Mouse (Mus musculus): ENCODE results near the gene Hacd1. TPM values are rescaled to one million over a fixed set of nuclear protein-coding genes. Genes with fewer than 3 reads are reported as not detected.
"Not testable (repeated sequence)": the region's sequence is repeated elsewhere in the genome, so short reads cannot be mapped to it uniquely, and the experiment has no call there.

The Hacd1 gene
- polyA plus RNA-seq (2015; fragmentation: Nextera tagmentation; extraction: Ambion mirVana): 50.8 and 55.1 TPM in 2 replicates

DNA sequence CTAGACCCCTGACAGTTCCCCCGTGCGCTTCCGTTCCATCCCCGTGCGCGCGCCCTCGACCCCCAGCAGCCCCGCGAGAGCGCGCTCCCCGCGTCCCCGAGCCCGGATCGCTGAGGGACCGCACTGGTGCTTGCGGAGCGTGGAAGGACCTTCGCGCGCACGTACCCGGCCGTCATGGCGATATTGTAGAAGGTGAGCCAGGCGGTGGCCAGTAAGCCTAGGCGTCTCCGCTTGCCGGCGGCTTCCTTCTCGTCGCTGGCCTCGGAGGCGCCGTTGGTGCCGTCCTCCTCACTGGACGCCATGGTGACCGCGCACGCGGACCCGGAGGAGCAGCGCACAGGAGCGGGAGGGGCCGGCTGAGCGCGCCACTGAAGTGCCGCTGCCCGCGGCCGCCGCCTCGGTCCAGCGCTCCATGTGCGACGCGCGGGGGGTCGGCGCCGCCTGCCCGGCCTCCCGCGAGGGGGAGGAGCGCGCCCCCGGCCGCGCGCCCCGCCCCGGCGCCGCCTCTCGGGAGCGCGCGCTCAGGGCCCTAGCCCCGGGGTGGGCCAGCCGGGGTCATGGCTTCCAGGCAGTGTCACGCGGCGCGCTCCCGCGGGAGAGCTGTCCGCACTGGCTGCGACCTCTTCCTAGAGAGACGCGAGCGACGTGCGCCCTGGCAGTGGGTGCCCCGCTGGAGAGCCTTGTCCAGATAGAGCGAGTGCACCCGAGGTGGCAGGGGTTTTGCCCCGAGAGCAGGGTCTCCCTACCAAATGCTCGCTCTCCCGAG lies at the start of gene Hacd1:
Hacd1 (minus strand) TSS at position 570 of the 766 bp plus-strand sequence.
- Histone ChIP-seq H3K4me1 (peaks cover 8% of the 10 kb centered on the region), H3K9me3 (no peaks in the 10 kb centered on the region), H3K27ac (replicated peaks) (peak within 1 kb of the TSS; percentile 85), H3K9ac (replicated peaks) (peak within 1 kb of the TSS; percentile 71), H3K27me3 (no peaks in the 10 kb centered on the region), H3K36me3 (no peaks in the 10 kb centered on the region), H3K4me3 (peak within 1 kb of the TSS; percentile 66), H3K4me2 (replicated peaks) (peak within 1 kb of the TSS; percentile 78)
- peak; percentile 92 for ATAC-seq (replicated peaks)
- WGBS: under 1% methylated on average over 93 of the region's 101 CpGs

DNA sequence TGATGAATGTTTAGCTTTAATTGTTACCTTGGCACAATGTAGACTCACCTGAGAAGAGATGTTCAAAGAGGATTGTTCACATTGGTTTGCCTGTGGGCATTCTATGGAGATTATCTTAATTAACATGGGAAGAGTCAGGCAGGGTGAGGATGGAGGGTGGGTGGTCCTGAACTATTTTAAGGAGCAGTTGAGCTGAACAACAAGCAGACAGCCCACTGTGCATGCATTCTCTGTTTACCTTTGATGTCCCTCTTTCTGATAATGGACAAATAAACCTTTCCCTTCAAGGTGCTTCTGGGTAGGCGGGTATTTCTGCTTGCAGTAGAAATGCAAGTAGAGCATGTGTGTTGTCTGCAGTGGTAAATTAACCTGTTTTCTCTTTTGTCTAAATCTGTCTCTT lies 48.0 kb upstream of the Hacd1 start:
- Histone ChIP-seq H3K27me3 (no peaks in the 10 kb centered on the region), H3K27ac (replicated peaks) (no peak overlapping the region), H3K9ac (replicated peaks) (no peak overlapping the region), H3K9me3 (no peaks in the 10 kb centered on the region), H3K4me1 (no peaks in the 10 kb centered on the region), H3K36me3 (peaks cover 12% of the 10 kb centered on the region), H3K4me3 (no peak overlapping the region), H3K4me2 (replicated peaks) (no peak overlapping the region)
- no peak for ATAC-seq (replicated peaks)
- 94% methylated on average over 1 of the region's 1 CpGs for WGBS

DNA sequence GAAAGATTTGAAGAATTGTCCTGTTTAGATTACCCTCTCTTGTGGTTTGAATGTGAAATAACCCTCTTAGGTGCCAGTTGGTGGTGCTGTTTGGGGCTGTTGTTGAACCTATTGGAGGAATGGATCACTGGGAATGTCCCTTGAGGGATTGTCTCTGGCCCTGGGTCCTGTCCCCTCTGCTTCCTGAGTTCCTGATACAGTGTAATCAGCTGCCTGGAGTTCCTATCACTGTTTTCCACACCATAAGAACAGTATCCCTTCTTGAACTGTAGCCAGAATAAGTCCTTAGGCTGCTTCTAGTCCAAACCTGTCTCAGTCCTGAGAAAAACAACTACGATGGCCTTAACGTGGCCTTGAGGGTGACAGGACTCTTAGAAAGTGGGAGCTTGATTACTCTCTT lies 46.7 kb upstream of the Hacd1 start:
- Histone ChIP-seq H3K9ac (replicated peaks) (no peak overlapping the region), H3K36me3 (peaks cover 12% of the 10 kb centered on the region), H3K4me1 (no peaks in the 10 kb centered on the region), H3K4me2 (replicated peaks) (no peak overlapping the region), H3K4me3 (no peak overlapping the region), H3K9me3 (no peaks in the 10 kb centered on the region), H3K27ac (replicated peaks) (no peak overlapping the region), H3K27me3 (no peaks in the 10 kb centered on the region)
- WGBS: 94% methylated on average over 2 of the region's 2 CpGs
- ATAC-seq (replicated peaks): no peak

DNA sequence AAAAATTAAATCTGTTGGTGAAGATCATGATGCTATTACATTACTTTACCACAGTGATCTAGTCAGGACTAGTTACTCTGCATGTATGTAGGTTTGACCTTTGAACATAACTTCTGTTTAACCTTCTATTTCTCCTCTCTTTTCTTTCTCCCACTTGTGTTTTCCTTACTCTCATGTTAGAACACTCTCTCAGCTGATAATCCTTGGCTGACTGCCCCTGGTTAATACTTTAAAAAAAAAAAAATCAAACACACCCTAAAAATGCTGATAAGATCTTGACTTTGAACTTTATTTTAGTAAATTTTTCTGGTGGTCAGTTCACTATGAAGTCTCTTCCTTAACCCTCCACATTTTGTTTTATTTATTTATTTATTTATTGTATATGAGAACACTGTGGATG lies 44.6 kb upstream of the Hacd1 start:
- Histone ChIP-seq H3K4me2 (replicated peaks) (no peak overlapping the region), H3K4me1 (no peaks in the 10 kb centered on the region), H3K4me3 (no peak overlapping the region), H3K9ac (replicated peaks) (no peak overlapping the region), H3K36me3 (peaks cover 12% of the 10 kb centered on the region), H3K9me3 (no peaks in the 10 kb centered on the region), H3K27ac (replicated peaks) (no peak overlapping the region), H3K27me3 (no peaks in the 10 kb centered on the region)
- no peak for ATAC-seq (replicated peaks)

DNA sequence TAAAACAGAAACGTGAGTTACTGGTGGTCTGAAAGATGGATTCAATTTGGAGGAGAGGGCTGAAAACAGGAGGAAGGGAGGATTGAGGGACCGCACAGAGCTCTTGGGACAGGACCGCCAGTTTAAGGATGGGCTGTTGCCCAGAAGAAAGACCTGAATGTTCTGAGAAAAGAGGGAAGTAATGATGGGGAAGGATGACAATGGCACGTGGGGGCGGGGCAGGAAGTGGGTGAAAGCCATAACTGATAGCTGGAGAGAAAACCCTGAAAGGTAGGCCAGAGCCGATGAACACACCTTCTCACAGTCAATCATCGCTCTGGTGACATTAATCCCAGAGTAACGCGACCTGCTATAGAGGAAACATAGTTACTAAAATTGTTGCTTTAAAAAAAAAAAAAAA lies 22.6 kb upstream of the Hacd1 start:
- H3K36me3 ChIP-seq; ATAC-seq (replicated peaks); H3K9me3 ChIP-seq; H3K9ac ChIP-seq (replicated peaks); H3K27ac ChIP-seq (replicated peaks); H3K4me3 ChIP-seq; H3K4me2 ChIP-seq (replicated peaks); H3K27me3 ChIP-seq: not testable (repeated sequence)
- H3K4me1 ChIP-seq: peaks cover 17% of the 10 kb centered on the region
- 96% methylated on average over 9 of the region's 9 CpGs for WGBS

DNA sequence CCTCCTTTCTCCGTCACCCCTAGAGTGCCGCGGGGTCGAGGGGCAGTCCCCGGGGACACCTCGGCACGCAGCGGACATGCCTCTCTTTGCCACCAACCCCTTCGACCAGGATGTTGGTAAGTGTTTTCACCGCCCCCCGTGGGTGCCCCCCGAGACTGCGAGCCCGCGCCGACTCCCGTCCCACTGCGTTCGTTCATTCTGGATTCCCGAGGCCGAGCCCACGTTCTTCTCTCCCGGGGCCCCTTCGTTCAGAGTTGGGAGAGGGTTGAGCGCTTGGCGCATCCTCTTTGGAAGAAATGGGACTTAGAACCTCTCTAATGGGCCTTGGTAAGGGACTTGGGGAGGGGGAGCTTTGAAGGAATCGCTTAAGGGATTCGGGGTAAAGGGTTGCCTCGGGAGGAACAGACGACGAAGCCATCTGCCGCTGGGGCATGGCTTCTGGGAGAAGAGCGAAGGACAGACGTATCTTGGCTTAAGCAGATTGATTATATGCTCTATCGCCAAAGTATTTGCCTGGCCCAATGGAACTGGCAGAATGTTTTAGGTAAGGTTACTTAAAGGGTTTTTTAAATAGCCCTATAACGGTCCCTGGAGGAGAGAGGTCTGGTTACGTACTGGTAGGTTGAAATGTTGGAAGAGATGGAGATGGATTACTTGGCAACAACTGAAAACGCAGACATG lies 18.4 kb upstream of the Hacd1 start:
- peaks cover 24% of the 10 kb centered on the region for H3K4me1 ChIP-seq
- ATAC-seq (replicated peaks): no peak
- under 1% methylated on average over 36 of the region's 38 CpGs for WGBS
- H3K4me2 ChIP-seq (replicated peaks): peak overlapping the region; percentile 63
- peak overlapping the region; percentile 86 for H3K9ac ChIP-seq (replicated peaks)
- peak overlapping the region; percentile 59 for H3K4me3 ChIP-seq
- H3K9me3 ChIP-seq: no peaks in the 10 kb centered on the region
- H3K27ac ChIP-seq (replicated peaks): peak overlapping the region; percentile 96
- H3K27me3 ChIP-seq: no peaks in the 10 kb centered on the region
- H3K36me3 ChIP-seq: no peaks in the 10 kb centered on the region

DNA sequence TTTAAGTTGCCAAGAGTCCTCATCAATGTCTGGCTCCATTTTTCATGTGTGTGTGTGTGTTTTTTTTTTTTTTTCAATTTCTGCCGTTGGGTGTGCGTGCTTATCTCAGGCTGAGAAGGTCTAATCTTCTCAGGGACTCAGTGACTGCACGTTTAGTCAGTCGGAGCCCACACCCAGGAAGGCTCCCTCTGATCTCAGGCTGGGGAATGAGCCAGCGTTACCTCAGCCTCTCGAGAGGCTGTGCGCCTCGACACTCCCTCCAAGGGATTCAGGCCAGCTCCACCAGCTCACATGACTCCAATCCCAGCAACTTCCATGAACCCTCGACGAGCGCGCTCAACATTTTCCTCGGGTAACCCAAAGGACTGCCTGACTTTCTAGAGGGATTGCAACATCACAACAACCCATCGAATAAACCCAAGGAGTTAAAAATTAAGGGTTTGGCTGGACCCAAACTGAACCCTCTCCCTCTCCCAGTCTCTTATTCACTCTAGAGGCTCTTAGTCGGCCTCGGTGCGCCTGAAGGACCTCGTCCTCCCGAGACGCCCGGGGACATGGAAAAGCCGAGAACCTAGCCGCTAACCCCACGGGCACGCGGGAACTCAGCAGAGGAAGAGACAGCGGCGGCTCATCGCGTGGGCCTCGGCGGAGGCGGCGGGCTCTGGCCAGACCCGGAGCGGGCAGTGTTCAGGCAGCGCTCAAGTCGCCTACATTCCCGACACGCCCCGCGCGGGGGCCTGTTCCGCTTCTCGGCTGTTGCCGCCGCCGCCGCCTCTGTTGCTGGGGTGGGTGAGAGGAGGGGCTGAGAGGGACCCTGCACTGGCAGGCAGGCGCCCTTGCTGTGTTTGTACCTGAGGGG lies 17.7 kb upstream of the Hacd1 start, which contains the start of gene Stam:
Stam (plus strand) TSS at position 737 of the 859 bp plus-strand sequence.
- peak within 1 kb of the TSS; percentile 63 for H3K4me2 ChIP-seq (replicated peaks)
- no peaks in the 10 kb centered on the region for H3K27me3 ChIP-seq
- H3K4me3 ChIP-seq: peak within 1 kb of the TSS; percentile 59
- peak; percentile 98 for ATAC-seq (replicated peaks)
- H3K4me1 ChIP-seq: peaks cover 24% of the 10 kb centered on the region
- under 1% methylated on average over 44 of the region's 50 CpGs for WGBS
- H3K27ac ChIP-seq (replicated peaks): peak within 1 kb of the TSS; percentile 96
- peak within 1 kb of the TSS; percentile 86 for H3K9ac ChIP-seq (replicated peaks)
- H3K9me3 ChIP-seq: no peaks in the 10 kb centered on the region
- H3K36me3 ChIP-seq: no peaks in the 10 kb centered on the region

DNA sequence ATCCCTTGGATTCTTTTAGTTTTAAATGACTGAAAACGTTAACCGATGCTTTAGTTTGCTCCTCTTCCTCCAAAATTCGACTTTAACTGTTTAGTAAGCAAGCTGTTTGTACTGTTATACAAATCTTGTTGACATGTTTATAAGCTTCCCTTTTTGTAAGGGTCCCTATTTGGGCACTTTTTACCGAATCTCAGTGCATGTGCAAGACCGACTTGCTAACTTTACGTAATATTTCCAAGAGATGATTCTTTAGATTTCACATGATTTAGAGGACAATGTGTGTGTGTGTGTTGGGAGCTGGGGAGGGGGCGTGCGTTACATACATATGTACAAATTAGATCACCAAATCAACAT lies 17.1 kb upstream of the Hacd1 start:
- Histone ChIP-seq H3K9ac (replicated peaks) (peak overlapping the region; percentile 86), H3K4me1 (peaks cover 24% of the 10 kb centered on the region), H3K27me3 (no peaks in the 10 kb centered on the region), H3K4me3 (peak overlapping the region; percentile 59), H3K9me3 (no peaks in the 10 kb centered on the region), H3K36me3 (no peaks in the 10 kb centered on the region), H3K4me2 (replicated peaks) (peak overlapping the region; percentile 63), H3K27ac (replicated peaks) (peak overlapping the region; percentile 96)
- 17% methylated on average over 8 of the region's 8 CpGs for WGBS
- ATAC-seq (replicated peaks): no peak

DNA sequence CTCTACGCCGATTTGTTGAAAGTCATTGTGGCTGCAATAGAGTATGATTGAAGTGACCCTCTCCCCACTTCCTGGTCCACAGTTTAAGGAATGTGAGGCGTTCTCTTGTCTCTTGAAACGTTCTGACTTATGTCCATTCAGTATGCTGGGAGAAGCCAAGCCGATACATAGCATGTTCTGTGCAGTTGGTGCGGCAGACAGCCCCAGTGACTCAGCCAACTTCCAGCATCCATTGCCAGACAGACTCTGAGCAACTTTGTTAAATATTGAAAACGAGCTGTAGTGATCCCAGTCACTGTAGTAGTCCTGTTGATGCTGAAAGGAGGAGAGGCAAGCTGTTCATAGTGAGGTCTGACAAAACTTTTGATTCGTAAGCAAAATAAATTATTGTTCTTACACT lies 14.5 kb upstream of the Hacd1 start:
- ATAC-seq (replicated peaks): no peak
- 78% methylated on average over 8 of the region's 8 CpGs for WGBS
- H3K4me2 ChIP-seq (replicated peaks): no peak overlapping the region
- H3K36me3 ChIP-seq: no peaks in the 10 kb centered on the region
- H3K9ac ChIP-seq (replicated peaks): no peak overlapping the region
- H3K9me3 ChIP-seq: no peaks in the 10 kb centered on the region
- H3K4me1 ChIP-seq: peaks cover 14% of the 10 kb centered on the region
- no peak overlapping the region for H3K27ac ChIP-seq (replicated peaks)
- H3K27me3 ChIP-seq: no peaks in the 10 kb centered on the region
- H3K4me3 ChIP-seq: no peak overlapping the region

DNA sequence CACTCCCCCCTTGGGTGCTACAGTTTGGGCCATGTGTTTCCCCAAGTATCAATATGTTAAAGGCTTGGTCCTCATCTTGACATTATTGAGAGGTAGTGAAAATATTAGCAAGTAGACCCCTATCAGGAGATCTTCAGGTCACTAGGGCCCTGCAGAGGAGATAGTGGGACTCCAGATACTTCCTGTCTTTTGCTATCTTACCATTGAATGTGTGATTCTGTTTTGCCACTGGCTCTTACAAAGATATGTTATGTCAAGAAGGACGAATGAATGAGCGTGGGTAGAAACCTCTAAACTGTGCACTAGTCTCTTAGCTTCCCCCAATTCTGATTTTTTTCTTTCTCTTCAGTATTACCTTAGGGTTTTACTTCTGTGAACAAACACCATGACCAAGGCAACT lies 13.1 kb upstream of the Hacd1 start:
- Histone ChIP-seq H3K4me3 (no peak overlapping the region), H3K4me1 (peaks cover 6% of the 10 kb centered on the region), H3K4me2 (replicated peaks) (no peak overlapping the region), H3K9me3 (no peaks in the 10 kb centered on the region), H3K27me3 (no peaks in the 10 kb centered on the region), H3K27ac (replicated peaks) (no peak overlapping the region), H3K36me3 (no peaks in the 10 kb centered on the region), H3K9ac (replicated peaks) (no peak overlapping the region)
- 90% methylated on average over 2 of the region's 2 CpGs for WGBS
- ATAC-seq (replicated peaks): no peak

DNA sequence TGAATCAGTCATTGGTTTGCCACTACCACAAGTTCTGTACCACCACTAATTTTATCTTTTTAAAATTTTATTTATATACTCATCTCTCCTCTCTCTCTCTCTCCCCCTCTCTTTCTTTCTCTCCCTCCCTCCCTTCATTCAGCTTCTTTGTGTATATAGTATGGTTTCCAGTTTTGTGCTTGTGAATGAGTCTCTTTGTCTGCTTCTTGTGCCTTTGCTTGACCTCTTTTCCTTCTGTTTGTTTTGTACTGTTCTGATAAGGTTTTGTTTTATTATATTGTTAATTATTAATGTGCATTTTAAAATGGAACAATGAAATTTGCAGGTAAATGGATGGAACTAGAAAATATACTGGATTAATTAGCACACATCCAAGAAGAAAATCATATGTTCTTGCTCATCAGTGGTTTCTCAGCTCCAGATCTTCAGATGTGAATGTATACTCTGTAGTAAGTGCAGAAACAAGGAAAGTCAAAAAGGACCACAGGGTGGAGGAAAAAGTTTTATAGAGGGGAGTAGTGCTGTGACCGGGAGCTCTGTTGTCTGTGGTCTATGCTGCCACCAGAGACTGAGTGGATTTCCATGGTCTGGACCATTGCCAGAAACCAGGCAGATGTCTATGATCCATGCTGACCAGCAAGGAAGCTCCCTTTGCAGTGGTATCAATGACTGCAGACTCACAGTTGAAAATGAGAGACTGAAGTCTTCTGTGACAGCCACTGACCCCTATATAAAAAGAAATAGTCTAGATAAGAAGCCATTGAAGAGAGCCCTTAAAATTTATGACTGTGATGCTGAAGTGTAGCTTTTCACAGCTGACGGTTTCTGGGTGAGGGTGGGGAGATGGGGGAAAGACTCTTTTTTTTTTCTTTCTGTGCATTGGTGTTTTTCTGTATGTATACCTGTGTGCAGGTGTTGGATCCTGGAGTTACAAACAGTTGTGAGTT lies 10.0 kb upstream of the Hacd1 start:
- Histone ChIP-seq H3K36me3 (no peaks in the 10 kb centered on the region), H3K4me2 (replicated peaks) (no peak overlapping the region), H3K4me3 (no peak overlapping the region), H3K27me3 (no peaks in the 10 kb centered on the region), H3K9me3 (no peaks in the 10 kb centered on the region), H3K9ac (replicated peaks) (no peak overlapping the region), H3K4me1 (no peaks in the 10 kb centered on the region), H3K27ac (replicated peaks) (no peak overlapping the region)
- WGBS: 80% methylated on average over 2 of the region's 2 CpGs
- ATAC-seq (replicated peaks): no peak
